Mouse (Mus musculus): ENCODE measurements around the gene Gpr182. TPM values are rescaled to one million over a fixed set of nuclear protein-coding genes. Genes with fewer than 3 reads are reported as not detected.

The Gpr182 gene
- total and polyA plus RNA-seq, 3 experiments = 0.13 TPM; not detected in 2

DNA sequence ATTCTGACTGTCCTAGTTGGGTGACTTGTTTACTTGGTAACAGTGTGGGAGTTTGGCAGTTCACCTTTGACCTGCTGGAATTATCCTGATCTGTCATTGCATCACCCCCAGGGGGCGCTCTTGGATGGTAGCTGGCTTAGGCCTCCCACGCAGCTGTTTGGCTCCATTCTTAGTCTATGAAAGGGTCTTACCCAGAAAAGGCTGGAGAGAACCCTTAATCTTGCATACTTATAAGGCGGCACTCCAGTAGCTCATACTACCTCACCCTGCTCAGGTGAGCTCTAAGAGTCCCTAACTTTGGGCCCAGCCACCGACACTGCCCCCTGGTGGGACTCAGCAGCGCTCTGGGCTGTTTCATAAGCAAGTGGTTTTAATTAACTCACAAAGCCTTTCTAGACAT lies 6.9 kb downstream of the Gpr182 start:
- Histone ChIP-seq H3K9me3 (replicated peaks; ENCODE audit: low read length) (no peaks in the 10 kb centered on the region), H3K36me3 (replicated peaks in 1 of 2; ENCODE audit: control insufficient read depth in 1 of 2, insufficient read depth in 1 of 2, low read length in 1 of 2) (peaks cover 32 to 61% of the 10 kb centered on the region in 2 experiments), H3K27ac (ENCODE audit: insufficient read depth, low read depth) (no peak overlapping the region), H3K79me2 (replicated peaks; ENCODE audit: control insufficient read depth, extremely low read depth, insufficient read depth, poor library complexity, severe bottlenecking) (peaks cover 5% of the 10 kb centered on the region; the same call in 1 of the 2 replicates), H3K4me1 (ENCODE audit: control insufficient read depth in 1 of 2, insufficient read depth in 2 of 2) (peaks cover 5 to 29% of the 10 kb centered on the region in 2 experiments; a peak in 2 of 4 replicates), H3K9ac (ENCODE audit: insufficient read depth, low read depth) (no peak overlapping the region), H3K27me3 (replicated peaks) (no peaks in the 10 kb centered on the region), H3K4me3 (replicated peaks in 1 of 3; ENCODE audit: low read depth in 2 of 3, low read length in 2 of 3, poor library complexity in 1 of 3) (no peak overlapping the region), H3K4me2 (ENCODE audit: insufficient read depth, low read depth, poor library complexity, severe bottlenecking) (no peak overlapping the region)
- no peak for TF ChIP-seq MYC (IDR thresholded peaks at IDR 0.05; ENCODE audit: low read depth, low read length)
- TF ChIP-seq CHD2 (IDR thresholded peaks at IDR 0.05; ENCODE audit: low read length) = no peak
- no peak for TF ChIP-seq MAFK (IDR thresholded peaks at IDR 0.05; ENCODE audit: insufficient replicate concordance, low read length)
- TF ChIP-seq CTCF (conservative IDR thresholded peaks at IDR 0.05 in 1 of 2, IDR thresholded peaks at IDR 0.05 in 1 of 2; ENCODE audit: low read depth in 2 of 2, low read length in 2 of 2) = peak; percentile 81 to 85
- TF ChIP-seq MEF2A (IDR thresholded peaks at IDR 0.05; ENCODE audit: borderline replicate concordance, low read depth, low read length) = no peak
- TF ChIP-seq RCOR1 (conservative IDR thresholded peaks at IDR 0.05; ENCODE audit: low read depth, low read length) = no peak
- TF ChIP-seq MAZ (IDR thresholded peaks at IDR 0.05; ENCODE audit: low read depth, low read length) = no peak
- no peak for TF ChIP-seq ZMIZ1 (IDR thresholded peaks at IDR 0.05; ENCODE audit: low read depth, low read length)
- TF ChIP-seq MXI1 (IDR thresholded peaks at IDR 0.05; ENCODE audit: low read depth, low read length) = no peak
- TF ChIP-seq SMC3 (IDR thresholded peaks at IDR 0.05; ENCODE audit: low read depth, low read length) = peak; percentile 18; the same call in 1 of the 2 replicates
- TF ChIP-seq IRF4 (IDR thresholded peaks at IDR 0.05; ENCODE audit: low read depth, low read length) = no peak
- TF ChIP-seq ZC3H11A (IDR thresholded peaks at IDR 0.05; ENCODE audit: low read depth, low read length) = no peak
- no peak for TF ChIP-seq SIN3A (IDR thresholded peaks at IDR 0.05; ENCODE audit: low read length)
- peak; percentile 15 for TF ChIP-seq RAD21 (IDR thresholded peaks at IDR 0.05; ENCODE audit: low read depth, low read length)
- dilution Hi-C loops (cut with MboI; ENCODE audit: extremely low pct_ligation_motif_present, extremely low pct_unique_long_range_greater_than_20kb, low sequenced_read_pairs) (no loop called here), in situ Hi-C loops (cut with MboI; ENCODE audit: low pct_ligation_motif_present, low pct_unique_long_range_greater_than_20kb, low sequenced_read_pairs) (loop anchor here (25.0 kb wide), 1 partner anchor 193 kb away; no protein-coding TSS in a partner anchor)
- peak; percentile 51 for DNase-seq (ENCODE audit: extremely low read depth)

DNA sequence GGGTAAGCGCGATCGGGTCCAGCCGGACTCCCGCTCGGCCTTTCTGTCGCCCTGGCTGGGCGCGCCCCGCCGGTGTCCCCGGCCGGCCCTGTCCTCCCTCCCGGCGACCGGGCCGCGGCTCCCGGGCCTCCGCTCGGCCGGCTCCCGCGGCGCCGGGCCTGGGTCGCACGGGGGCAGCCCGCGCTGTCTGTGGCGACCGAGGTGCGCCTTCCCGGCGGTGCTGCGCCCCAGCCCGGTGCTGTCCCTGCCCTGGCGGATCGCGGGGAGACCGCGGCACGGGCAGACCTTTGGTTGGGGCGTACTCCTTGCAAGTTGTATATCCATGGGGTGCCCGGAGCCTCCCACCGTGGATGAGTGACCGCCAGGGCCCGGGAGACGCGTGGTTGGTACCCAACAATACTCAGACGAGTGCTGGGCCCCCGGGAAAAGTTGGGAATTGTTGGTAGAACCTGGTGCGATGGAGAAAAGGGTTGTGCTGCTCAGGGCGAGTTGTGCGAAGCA lies 11.8 kb downstream of the Gpr182 start:
- TF ChIP-seq TBP (conservative IDR thresholded peaks at IDR 0.05; ENCODE audit: low read depth, low read length) = no peak
- no peak for TF ChIP-seq GABPA (IDR thresholded peaks at IDR 0.05; ENCODE audit: insufficient replicate concordance, low read depth, low read length)
- Histone ChIP-seq H3K9ac (ENCODE audit: insufficient read depth, low read depth) (peak overlapping the region; percentile 93), H3K27me3 (replicated peaks) (peaks cover 13% of the 10 kb centered on the region), H3K4me2 (ENCODE audit: insufficient read depth, low read depth, poor library complexity, severe bottlenecking) (peak overlapping the region; percentile 51), H3K79me2 (replicated peaks; ENCODE audit: control insufficient read depth, extremely low read depth, insufficient read depth, poor library complexity, severe bottlenecking) (peaks cover 5% of the 10 kb centered on the region; the same call in 1 of the 2 replicates), H3K9me3 (replicated peaks; ENCODE audit: low read length) (no peaks in the 10 kb centered on the region), H3K4me3 (replicated peaks in 1 of 3; ENCODE audit: low read depth in 2 of 3, low read length in 2 of 3, poor library complexity in 1 of 3) (peak overlapping the region; percentile 49 to 96 (median 83)), H3K4me1 (ENCODE audit: control insufficient read depth in 1 of 2, insufficient read depth in 2 of 2) (peaks cover 5 to 23% of the 10 kb centered on the region in 2 experiments; a peak in 2 of 4 replicates), H3K27ac (ENCODE audit: insufficient read depth, low read depth) (no peak overlapping the region), H3K36me3 (replicated peaks in 1 of 2; ENCODE audit: control insufficient read depth in 1 of 2, insufficient read depth in 1 of 2, low read length in 1 of 2) (peaks cover 32 to 35% of the 10 kb centered on the region in 2 experiments)
- DNase-seq (ENCODE audit: extremely low read depth) = peak; percentile 10
- in situ Hi-C loops (cut with MboI; ENCODE audit: low pct_ligation_motif_present, low pct_unique_long_range_greater_than_20kb, low sequenced_read_pairs) (loop anchor here (10.0 to 25.0 kb wide), 3 partner anchors 65 to 198 kb away; no protein-coding TSS in a partner anchor), dilution Hi-C loops (cut with MboI; ENCODE audit: extremely low pct_ligation_motif_present, extremely low pct_unique_long_range_greater_than_20kb, low sequenced_read_pairs) (no loop called here)
